Mouse (Mus musculus) layer of hippocampus, adult 9-11 months (tissue): Measurements from ENCODE around the gene Gucy1b2.

Experiments used
- DNase-seq: peaks from one replicate; pipeline ENCODE4 v3.0.0; 2022

Gucy1b2 gene

GRCm38 (mm10) chr14:62443840-62444430, 12.2 kb downstream of the Gucy1b2 start:
- DNase-seq: no peak

- DNase-seq: no peak
Measured at GRCm38 (mm10) chr14:62442971-62443370, 13.1 kb downstream of the Gucy1b2 start.

- no peak for DNase-seq
Measured at GRCm38 (mm10) chr14:62440036-62440435, 16.1 kb downstream of the Gucy1b2 start.

GRCm38 (mm10) chr14:62438236-62438635, 17.9 kb downstream of the Gucy1b2 start:
- no peak for DNase-seq

GRCm38 (mm10) chr14:62437806-62438205, 18.3 kb downstream of the Gucy1b2 start:
- no peak for DNase-seq

- peak; percentile 4 for DNase-seq
Measured at GRCm38 (mm10) chr14:62425277-62425691, 30.8 kb downstream of the Gucy1b2 start.

- DNase-seq: no peak
Measured at GRCm38 (mm10) chr14:62422265-62422664, 33.8 kb downstream of the Gucy1b2 start.

GRCm38 (mm10) chr14:62417501-62417900, 38.6 kb downstream of the Gucy1b2 start:
- DNase-seq: peak; percentile 2

- DNase-seq: peak; percentile 57
Measured at GRCm38 (mm10) chr14:62416742-62417134, 39.4 kb downstream of the Gucy1b2 start.

- peak; percentile 23 for DNase-seq
Measured at GRCm38 (mm10) chr14:62416007-62416741, 39.9 kb downstream of the Gucy1b2 start.

- DNase-seq: no peak
Measured at GRCm38 (mm10) chr14:62395346-62395745, 60.7 kb downstream of the Gucy1b2 start.

GRCm38 (mm10) chr14:62392754-62393153, 63.3 kb downstream of the Gucy1b2 start:
- DNase-seq: no peak

GRCm38 (mm10) chr14:62389729-62390536, 66.2 kb downstream of the Gucy1b2 start:
- DNase-seq: peak; percentile 18

- peak; percentile 67 for DNase-seq
Measured at GRCm38 (mm10) chr14:62389064-62389728, 66.9 kb downstream of the Gucy1b2 start.

- DNase-seq: no peak
Measured at GRCm38 (mm10) chr14:62383786-62384299, 72.2 kb downstream of the Gucy1b2 start.

GRCm38 (mm10) chr14:62383109-62383508, 73.0 kb downstream of the Gucy1b2 start:
- no peak for DNase-seq

- DNase-seq: no peak
Measured at GRCm38 (mm10) chr14:62380606-62381005, 75.5 kb downstream of the Gucy1b2 start.

GRCm38 (mm10) chr14:62379391-62379790, 76.7 kb downstream of the Gucy1b2 start:
- DNase-seq: no peak

- no peak for DNase-seq
Measured at GRCm38 (mm10) chr14:62376115-62376514, 80.0 kb downstream of the Gucy1b2 start.

- DNase-seq: no peak
Measured at GRCm38 (mm10) chr14:62375694-62376093, 80.4 kb downstream of the Gucy1b2 start.

- no peak for DNase-seq
Measured at GRCm38 (mm10) chr14:62374001-62374400, 82.1 kb downstream of the Gucy1b2 start.

- DNase-seq: no peak
Measured at GRCm38 (mm10) chr14:62370819-62371218, 85.3 kb downstream of the Gucy1b2 start.

GRCm38 (mm10) chr14:62363774-62364173, 92.3 kb downstream of the Gucy1b2 start:
- no peak for DNase-seq
